Mouse (Mus musculus): ENCODE measurements around the gene Kcna4. TPM values are rescaled to one million over a fixed set of nuclear protein-coding genes. Genes with fewer than 3 reads are reported as not detected.

Gene Kcna4
- 0.01 and 0.08 TPM in 2 replicates for polyA plus RNA-seq (2012; rRNA removed)

GRCm38 (mm10) chr2:107289990-107290696, at the start of gene Kcna4:
Kcna4 (plus strand) TSS chr2:107290639.

Other genes starting within 250 kb of the Kcna4 start
- gene Fshb, start 231.0 kb upstream of the Kcna4 start, polyA plus RNA-seq (2012; rRNA removed), result not detected in 2 replicates